Mouse (Mus musculus) olfactory bulb, adult 2 months (tissue): Measurements from ENCODE around the gene Hist1h4f. TPM values are rescaled to one million over a fixed set of nuclear protein-coding genes. Genes with fewer than 3 reads are reported as not detected.

Source experiments
- H3K27ac ChIP-seq: fragments of 200-500 bp; 2 replicates; pipeline ENCODE4 v1.5.1; 2012; ENCODE audit warnings: low read depth, low read length; ENCODE audit not compliant: insufficient read depth
- H3K4me1 ChIP-seq: fragments of 200-500 bp; 2 replicates; pipeline ENCODE4 v1.6.1; 2012; ENCODE audit warnings: low read length; ENCODE audit not compliant: control insufficient read depth, insufficient read depth
- H3K4me3 ChIP-seq: fragments of 200-500 bp; 2 replicates; pipeline ENCODE4 v1.5.1; 2012; ENCODE audit warnings: mild to moderate bottlenecking, low read depth, low read length, moderate library complexity; ENCODE audit not compliant: insufficient read depth
- CTCF ChIP-seq: fragments of 200-500 bp; IDR thresholded peaks from 2 replicates; pipeline ENCODE4 v1.5.1; 2012; ENCODE audit warnings: low read depth, mild to moderate bottlenecking, low read length, moderate library complexity; ENCODE audit not compliant: insufficient read depth
- POLR2A ChIP-seq: fragments of 200-500 bp; IDR thresholded peaks from 2 replicates; pipeline ENCODE4 v1.6.1; 2012; ENCODE audit warnings: mild to moderate bottlenecking, low read depth, low read length, moderate library complexity; ENCODE audit not compliant: insufficient read depth
- WGBS: fragments of 180-500 bp; shearing (Covaris S2); methylation state at CpG from one replicate; pipeline ENCODE4 v1.1.7; 2018; 5-methylcytosine and 5-hydroxymethylcytosine counted together
- polyA plus RNA-seq: library from polyadenylated mRNA; stranded (reverse); fragments of >200 nt; gene quantifications from 2 replicates; pipeline ENCODE4 v1.2.4, GENCODE M21; 2012; ENCODE audit warnings: low replicate concordance; ENCODE audit not compliant: missing spikeins, insufficient read depth, insufficient read length

Gene Hist1h4f
- polyA plus RNA-seq, 1 experiment, result not detected

DNA sequence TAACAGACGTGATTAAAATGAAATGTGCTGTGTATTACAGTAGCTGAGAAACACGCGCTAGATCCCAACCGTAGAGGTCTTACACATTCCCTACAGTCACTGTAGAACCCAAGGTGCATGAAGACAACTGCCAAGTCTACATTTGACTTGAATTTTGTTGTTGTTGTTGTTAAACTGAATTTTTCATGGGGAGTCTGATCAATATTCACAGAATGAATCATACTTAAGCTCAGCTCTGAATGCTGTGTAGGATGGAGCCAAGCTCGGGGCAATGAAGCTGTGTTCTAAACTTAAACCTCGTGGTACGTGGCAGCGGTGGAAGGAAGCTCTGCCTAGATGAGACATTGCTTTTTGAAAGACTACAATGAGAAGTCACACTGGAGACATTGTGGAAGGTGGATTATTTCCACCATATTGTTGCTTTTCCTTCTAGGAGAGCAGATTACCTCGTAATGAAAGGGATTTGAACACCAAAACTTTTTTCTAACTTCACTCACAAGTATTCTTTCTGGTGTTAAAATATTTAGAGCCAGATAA is 49.3 kb downstream of the Hist1h4f start:
- no peaks in the 10 kb centered on the region for H3K4me1 ChIP-seq
- WGBS, result 58% methylated on average over 9 of the region's 9 CpGs

DNA sequence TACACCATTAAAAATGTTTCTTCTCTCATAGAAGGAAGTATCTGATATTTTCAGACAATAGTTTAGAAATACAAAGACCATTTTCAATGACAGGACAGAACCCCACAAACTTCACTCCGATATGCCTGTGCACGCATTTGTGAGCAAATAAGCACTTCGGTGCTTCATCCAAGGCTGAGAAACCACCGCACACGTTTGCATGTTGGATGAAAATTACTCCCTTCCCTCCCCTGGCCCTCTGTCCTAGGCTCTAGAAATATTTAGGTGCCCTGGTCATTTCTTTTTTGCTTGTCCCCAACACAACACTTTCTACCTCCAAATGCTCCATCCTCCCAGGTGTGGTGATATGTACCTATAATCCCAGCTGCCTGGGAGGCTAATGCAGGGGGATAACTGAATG is 49.9 kb downstream of the Hist1h4f start:
- WGBS, result 46% methylated on average over 5 of the region's 5 CpGs
- TF ChIP-seq POLR2A, result no peak
- no peak for TF ChIP-seq CTCF
- Histone ChIP-seq H3K4me1 (no peaks in the 10 kb centered on the region), H3K27ac (no peak overlapping the region), H3K4me3 (no peak overlapping the region)

More for the DNA sequence above, 49.3 kb downstream of the Hist1h4f start:
- Histone ChIP-seq H3K4me3 (no peak overlapping the region), H3K27ac (no peak overlapping the region)
- no peak for TF ChIP-seq CTCF
- no peak for TF ChIP-seq POLR2A

Other genes starting within 250 kb of the Hist1h4f start
- gene Zfp322a, start 182.4 kb downstream of the Hist1h4f start, polyA plus RNA-seq, result not detected in 2 replicates
- gene Abt1, start 127.8 kb downstream of the Hist1h4f start, polyA plus RNA-seq, result not detected in 2 replicates
- not detected in 2 replicates for gene Btn1a1, start 85.7 kb downstream of the Hist1h4f start, polyA plus RNA-seq
- gene Btn2a2, start 62.8 kb downstream of the Hist1h4f start, polyA plus RNA-seq, result not detected in 2 replicates
- not detected in 2 replicates for gene Hist1h4h, start 20.6 kb downstream of the Hist1h4f start, polyA plus RNA-seq
- gene Hist1h2af, start 17.7 kb downstream of the Hist1h4f start, polyA plus RNA-seq, result not detected in 2 replicates
- gene Hist1h3g, start 16.2 kb downstream of the Hist1h4f start, polyA plus RNA-seq, result not detected in 2 replicates
- gene Hist1h2bh, start 8.3 kb downstream of the Hist1h4f start, polyA plus RNA-seq, result not detected in 2 replicates
- not detected in 2 replicates for gene Hist1h3f, start 7.6 kb downstream of the Hist1h4f start, polyA plus RNA-seq
- gene Hist1h1d, start 1.6 kb upstream of the Hist1h4f start, polyA plus RNA-seq, result not detected in 2 replicates
- gene Hist1h3e, start 10.7 kb upstream of the Hist1h4f start, polyA plus RNA-seq, result not detected in 2 replicates
- not detected in 2 replicates for gene Hist1h2ae, start 19.6 kb upstream of the Hist1h4f start, polyA plus RNA-seq
- gene Hist1h2bg, start 19.7 kb upstream of the Hist1h4f start, polyA plus RNA-seq, result not detected in 2 replicates
- gene Hist1h2bf, start 22.5 kb upstream of the Hist1h4f start, polyA plus RNA-seq, result not detected in 2 replicates
- gene Hist1h2ad, start 22.7 kb upstream of the Hist1h4f start, polyA plus RNA-seq, result not detected in 2 replicates
- gene Hist1h3d, start 24.1 kb upstream of the Hist1h4f start, polyA plus RNA-seq, result not detected in 2 replicates
- gene Hist1h4d, start 29.9 kb upstream of the Hist1h4f start, polyA plus RNA-seq, result not detected in 2 replicates
- gene Hist1h2be, start 69.5 kb upstream of the Hist1h4f start, polyA plus RNA-seq, result not detected in 2 replicates
- not detected in 2 replicates for gene Hist1h1e, start 70.9 kb upstream of the Hist1h4f start, polyA plus RNA-seq
- not detected in 2 replicates for gene Hist1h2ac, start 132.3 kb upstream of the Hist1h4f start, polyA plus RNA-seq
- gene Hist1h2bc, start 132.6 kb upstream of the Hist1h4f start, polyA plus RNA-seq, result not detected in 2 replicates
- not detected in 2 replicates for gene Hist1h1t, start 144.2 kb upstream of the Hist1h4f start, polyA plus RNA-seq
- not detected in 2 replicates for gene Hist1h4c, start 146.8 kb upstream of the Hist1h4f start, polyA plus RNA-seq
- gene Hfe, start 159.2 kb upstream of the Hist1h4f start, polyA plus RNA-seq, result not detected in 2 replicates
- not detected in 2 replicates for gene Hist1h1c, start 187.2 kb upstream of the Hist1h4f start, polyA plus RNA-seq
- not detected in 2 replicates for gene Hist1h3c, start 194.0 kb upstream of the Hist1h4f start, polyA plus RNA-seq
- gene Hist1h2bb, start 195.1 kb upstream of the Hist1h4f start, polyA plus RNA-seq, result not detected in 2 replicates
- not detected in 2 replicates for gene Hist1h2ab, start 199.5 kb upstream of the Hist1h4f start, polyA plus RNA-seq
- not detected in 2 replicates for gene Hist1h3b, start 200.6 kb upstream of the Hist1h4f start, polyA plus RNA-seq
- not detected in 2 replicates for gene Hist1h4b, start 205.4 kb upstream of the Hist1h4f start, polyA plus RNA-seq
- not detected in 2 replicates for gene Hist1h4a, start 209.6 kb upstream of the Hist1h4f start, polyA plus RNA-seq
- not detected in 2 replicates for gene Hist1h3a, start 210.7 kb upstream of the Hist1h4f start, polyA plus RNA-seq
- not detected in 2 replicates for gene Hist1h1a, start 212.0 kb upstream of the Hist1h4f start, polyA plus RNA-seq
- not detected in 2 replicates for gene Trim38, start 218.3 kb upstream of the Hist1h4f start, polyA plus RNA-seq